Mouse (Mus musculus) left cerebral cortex, adult 9 months (tissue): ENCODE results near the gene Tube1.
A peak's percentile ranks its signal among the peaks of the same experiment; 100 is the strongest.

Experiments
- DNase-seq, 2 experiments: peaks; one replicate each; pipeline ENCODE4 v3.0.0; 2022; ENCODE audit warnings: low spot score in 2 of 2

The Tube1 gene

DNA sequence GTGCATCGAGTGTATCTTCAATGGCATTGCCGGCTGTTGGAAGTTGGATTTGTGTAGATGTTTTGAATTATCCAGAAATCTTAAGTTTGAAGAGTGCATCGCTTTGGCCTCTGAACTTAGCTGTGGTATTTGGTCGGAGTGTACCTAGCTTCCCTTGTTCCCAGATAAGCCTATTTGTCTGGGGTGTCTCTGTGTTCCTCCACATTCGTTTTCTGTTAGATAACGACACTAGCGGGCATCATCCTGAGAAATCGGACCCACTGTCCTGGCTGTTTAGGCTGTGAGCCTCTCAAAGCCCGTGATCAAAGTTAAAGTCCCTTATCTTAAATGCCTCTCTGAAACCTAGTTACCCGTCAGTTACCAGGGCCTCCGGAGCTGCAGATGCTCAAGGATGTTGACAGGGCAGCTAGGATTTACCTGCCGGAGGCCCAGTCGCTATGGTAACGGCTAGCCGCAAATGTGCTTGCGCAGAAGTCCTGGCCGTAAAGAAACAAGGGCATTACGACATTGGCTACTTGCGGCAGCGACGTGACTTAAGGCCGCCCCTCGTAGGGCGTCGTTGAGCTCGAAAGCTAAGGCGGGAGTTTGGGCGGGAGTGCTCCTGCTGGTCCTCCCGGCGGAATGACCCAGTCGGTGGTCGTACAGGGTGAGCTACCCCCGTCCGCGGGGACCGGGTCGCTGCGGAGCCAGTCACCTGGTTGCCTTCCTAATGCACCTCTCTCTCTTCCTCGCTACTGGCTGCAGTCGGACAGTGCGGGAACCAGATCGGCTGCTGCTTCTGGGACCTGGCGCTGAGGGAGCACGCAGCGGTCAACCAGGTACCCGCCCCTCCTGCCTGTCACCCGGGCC lies at the start of gene Tube1, which contains the start of gene Fam229b:
Gene Tube1, plus strand, starts transcription at position 515 of the 849 bp plus-strand sequence.
Gene Fam229b, minus strand, starts transcription at position 453 of the 849 bp plus-strand sequence.
- peak; percentile 88 to 95 for DNase-seq

DNA sequence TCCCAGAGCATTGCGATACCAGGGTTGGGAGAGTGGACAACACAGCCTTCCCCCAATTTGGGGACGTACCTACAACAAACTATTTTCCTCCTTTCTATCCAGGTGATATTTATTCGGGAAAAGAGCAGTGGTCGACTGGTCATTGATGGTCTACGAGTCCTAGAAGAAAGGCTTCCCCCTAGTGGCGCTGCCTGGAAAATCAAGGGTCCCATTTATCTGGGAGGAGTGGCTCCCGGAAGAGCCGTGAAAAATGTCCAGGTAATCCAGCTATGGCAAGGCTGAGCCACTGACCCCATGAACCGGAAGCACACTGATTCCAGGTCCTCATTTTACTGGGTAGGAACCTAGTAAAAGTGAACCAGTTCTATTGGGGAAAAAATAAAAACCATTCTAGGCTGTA lies 36.8 kb upstream of the Tube1 start:
- DNase-seq = peak in 1 of 2 experiments; percentile 11

DNA sequence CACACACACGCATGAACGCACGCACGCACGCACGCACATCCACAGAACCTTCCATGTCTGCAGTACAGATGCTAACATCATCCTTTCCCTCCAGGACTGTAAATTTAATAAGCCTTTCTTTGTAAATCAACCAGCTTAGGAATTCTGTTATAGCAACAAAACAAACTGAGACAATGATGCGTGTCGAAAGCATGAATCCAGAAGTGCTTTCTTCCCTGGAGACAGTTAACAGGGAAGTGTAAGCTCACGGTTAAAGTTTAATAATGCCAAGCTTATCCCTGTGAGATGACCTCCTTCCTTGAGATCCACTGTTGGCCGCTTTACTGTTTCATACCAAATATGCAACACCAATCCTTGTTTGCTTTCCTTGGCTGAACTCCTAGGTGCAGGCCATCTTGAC lies 35.0 kb upstream of the Tube1 start:
- DNase-seq = no peak

DNA sequence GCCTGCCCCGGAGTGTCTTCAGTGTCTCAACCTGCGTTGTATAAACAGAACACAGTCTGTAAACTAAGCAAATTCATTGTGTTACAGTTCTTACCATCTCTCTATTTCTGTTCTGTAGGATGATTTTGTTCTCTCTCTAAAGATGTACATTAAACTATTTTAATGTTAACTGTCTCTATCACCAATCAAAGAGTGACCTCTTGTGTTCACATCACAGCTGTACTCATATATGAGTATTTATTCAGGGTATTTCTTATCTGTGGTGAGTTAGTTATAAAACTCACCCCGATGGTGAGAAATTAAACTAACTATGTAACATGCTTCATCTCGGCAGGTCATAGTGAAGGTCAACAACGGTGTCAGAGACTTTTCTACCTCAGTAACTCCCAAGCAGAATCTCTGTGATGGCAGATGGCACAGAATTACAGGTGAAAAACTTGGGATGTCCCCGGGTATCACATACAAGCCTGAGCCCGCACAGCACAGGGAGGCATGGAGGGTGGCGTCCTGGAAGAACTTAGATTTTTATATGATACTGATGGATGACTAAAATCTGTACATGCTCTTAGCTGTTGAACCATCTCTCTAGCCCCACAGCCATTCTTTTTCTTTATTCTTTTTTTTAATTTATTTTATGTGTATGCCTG lies 28.9 kb upstream of the Tube1 start:
- DNase-seq = no peak

DNA sequence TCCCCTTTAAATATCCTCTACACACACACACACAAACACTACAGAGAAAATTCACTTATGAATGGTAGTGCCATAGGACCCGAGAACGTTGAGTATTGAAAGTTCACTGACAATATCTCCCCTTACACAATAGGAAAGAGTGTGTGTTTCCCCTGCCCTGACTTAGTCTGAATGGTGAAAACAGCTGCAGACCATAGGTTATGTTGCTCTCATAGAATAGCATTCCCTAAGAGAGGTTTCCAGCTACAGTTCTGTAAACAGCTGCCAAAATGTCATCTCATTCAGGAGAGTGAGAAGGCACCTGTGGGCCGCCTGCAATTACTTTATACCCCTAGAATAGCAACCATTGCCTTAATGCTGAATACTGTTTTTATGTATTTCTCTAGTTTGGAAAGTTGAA lies 27.4 kb upstream of the Tube1 start:
- no peak for DNase-seq

DNA sequence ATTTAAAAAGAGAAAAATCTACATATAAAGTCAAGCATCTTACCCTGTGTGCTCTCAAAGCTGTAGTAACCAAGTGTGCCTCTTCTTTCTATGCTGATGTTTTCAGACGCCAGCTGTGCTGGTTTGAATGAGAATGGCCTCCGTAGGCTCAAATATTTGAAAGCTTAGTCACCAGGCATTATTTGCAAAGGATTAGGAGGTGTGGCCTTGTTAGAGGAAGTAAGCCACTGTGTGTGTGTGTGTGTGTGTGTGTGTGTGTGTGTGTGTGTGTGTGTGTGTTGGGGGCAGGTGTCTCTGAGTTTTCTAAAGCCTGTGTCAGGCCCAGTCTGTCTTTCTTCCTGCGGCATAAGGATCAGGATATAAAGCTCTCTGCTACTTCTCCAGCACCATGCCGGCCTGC lies 26.8 kb upstream of the Tube1 start:
- DNase-seq = no peak

DNA sequence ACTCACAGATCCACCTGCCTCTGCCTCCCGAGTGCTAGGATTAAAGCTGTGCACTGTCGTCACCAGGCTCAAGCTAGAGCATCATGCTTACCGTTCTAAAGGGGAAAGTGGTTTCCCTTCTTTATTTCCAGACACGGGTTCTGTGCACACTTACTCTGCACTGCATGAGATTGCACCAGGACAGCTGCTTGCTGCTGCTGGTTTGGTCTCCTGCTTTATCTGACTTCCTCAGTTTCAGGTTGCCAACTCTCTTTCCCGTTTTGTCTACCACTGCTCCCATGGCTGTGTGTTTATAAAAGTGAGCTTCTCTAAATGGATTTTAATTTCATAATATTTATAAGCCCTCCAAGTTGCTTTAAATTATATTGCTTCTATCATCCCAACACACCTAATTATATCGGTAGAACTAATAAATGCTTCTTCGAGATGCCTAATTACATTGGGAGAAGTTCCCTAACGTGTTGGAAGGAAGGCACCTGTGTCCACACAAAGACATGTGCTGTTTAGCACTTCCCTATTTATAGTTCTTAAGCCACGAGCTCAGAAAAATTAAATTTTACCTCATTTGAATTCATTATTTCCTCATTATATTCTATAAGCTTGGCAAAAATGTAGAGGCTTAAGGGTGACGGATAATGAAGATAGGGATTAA lies 24.8 kb upstream of the Tube1 start:
- no peak for DNase-seq

DNA sequence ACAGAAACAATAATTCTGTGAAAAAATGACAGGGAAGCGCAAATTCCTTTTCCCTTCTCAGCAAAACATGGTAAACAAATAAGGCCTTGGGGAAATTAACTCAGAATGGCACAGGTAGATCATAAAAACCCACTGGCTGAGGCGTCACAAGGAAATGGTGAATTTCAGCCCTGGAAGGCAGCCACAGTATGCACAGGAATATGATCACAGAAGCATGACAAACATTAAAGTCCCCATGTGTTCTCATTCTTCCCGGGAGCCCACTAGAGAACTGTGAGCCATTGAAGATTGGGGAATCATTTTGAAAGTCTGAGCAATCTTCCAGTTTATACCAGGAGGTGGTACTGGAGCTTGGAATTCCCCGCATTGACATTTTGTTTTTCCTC lies 24.3 kb upstream of the Tube1 start:
- DNase-seq = no peak

DNA sequence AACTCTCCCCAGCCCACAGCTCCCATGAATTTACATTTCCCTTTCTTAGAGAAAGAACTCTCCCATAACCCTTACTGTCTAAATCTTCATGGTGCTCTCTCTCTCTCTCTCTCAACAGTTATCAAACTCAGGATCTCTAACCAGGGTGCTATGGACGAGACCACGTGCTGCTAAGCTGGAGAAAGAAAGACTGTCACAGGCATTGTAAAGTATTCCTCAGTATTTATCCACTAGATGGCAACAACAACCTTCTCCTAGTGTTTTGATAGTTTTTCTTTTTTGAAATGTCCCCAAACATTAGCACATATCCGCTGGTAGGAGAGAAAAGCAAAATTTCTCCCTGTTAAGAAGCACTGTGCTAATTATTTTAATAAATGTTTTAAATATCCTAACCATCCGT lies 12.4 kb upstream of the Tube1 start:
- no peak for DNase-seq

DNA sequence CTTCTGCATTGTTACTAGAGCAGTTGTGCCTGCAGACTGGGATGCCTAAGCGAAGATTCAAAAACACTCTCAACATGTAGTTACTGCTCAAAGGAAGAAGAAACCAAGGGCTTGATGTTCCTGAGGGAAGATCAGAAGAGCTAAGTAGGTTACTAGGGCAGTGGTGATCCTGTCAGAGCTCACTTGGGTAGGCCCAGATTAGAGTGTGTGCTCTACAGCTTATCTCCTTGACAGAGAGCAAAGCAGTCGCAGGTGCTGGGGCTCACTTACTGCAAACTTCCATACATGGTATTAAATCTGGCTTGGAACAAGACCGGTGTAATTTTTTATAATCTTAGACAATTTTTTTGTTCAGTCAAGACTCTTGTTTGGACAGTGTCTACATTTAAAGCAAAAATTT lies 4.0 kb downstream of the Tube1 start:
- DNase-seq = no peak

DNA sequence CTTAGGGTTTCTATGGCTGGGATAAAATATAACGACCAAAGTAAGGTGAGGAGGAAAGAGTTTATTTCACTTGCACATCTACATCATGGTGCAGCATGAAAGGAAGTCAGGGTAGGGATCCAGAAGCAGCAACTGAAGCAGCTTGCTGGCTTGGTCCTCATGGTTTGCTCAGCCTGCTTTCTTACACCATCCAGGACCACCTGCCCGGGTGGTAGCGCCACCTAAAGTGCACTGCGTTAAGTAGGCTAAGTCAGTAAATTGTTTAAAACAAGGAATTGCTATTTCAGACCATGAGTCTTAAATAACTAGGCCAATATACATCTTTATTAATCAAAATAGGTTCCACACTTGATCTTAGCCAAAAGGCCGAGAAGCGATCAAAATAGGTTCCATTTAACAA lies 5.0 kb downstream of the Tube1 start:
- DNase-seq = no peak

DNA sequence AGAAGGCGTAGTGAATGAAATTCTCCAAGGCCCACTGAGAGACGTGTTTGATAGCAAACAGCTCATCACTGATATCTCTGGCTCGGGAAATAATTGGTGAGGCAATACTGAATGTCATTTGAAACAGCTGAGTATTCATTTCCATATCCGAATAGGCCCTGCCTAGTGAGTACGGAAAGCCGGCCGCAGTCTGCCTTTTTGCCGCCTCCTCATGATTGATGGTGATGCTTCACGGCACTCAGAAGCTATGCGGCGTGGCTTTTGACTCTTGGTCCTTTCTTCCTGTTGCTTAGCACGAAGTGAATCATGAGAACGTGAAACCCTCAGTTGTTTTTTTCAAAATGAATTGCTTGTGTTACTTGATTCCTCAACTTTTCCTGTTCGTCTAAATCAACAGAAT lies 7.1 kb downstream of the Tube1 start:
- no peak for DNase-seq

DNA sequence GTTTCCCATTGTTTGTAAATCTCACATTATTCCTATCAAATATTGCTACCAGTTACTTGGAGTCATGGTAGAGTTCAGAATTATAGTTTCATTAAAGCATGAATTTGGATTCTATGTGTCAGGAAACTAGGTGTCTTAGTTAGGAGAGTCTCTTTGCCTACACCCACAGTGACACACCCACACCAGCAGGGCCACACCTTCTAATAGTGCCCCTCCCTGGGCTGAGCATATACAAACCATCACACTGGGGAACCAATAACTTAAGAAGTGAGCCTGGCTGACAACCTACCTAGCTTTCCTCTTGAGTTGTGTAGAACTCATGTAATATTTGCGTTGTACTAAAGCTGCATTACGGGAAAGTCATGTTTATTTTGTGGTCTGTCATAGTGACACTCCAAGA lies 7.6 kb downstream of the Tube1 start:
- DNase-seq = no peak

DNA sequence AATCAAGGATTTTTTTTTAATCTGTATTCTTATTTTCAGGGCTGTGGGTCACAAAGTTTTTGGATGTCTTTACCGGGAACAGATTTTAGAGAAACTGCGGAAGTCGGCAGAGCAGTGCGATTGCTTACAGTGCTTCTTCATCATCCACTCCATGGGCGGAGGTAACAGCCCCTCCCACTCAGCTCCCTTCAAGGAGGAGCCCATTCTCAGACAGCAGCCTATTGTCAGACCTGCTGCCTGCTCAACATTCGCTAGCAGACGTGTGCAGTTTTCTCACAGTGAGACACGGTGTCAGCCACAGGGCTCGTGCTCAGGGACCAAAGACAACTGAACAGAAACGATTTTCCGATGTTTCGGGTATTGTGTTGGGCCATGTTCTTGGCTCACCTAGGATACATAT lies 8.4 kb downstream of the Tube1 start:
- DNase-seq = no peak

DNA sequence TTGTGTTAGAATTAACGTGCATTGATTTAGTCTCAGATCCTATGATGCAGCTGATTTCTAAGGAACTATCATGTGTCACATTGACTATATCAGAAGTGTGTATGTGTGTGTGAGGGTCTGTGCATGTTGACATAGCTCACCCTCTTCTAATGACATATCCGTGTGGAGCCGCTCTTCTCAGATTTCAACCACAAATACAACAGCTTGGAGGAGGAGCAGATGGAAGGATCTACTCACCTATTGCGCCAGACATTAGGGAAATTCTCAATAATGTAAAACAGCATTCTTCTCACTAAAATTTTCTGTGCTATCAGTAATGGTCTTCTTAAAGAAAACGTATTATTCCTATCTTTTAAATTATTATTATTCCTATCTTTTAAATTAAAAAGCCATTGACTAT lies 22.9 kb downstream of the Tube1 start:
- no peak for DNase-seq

DNA sequence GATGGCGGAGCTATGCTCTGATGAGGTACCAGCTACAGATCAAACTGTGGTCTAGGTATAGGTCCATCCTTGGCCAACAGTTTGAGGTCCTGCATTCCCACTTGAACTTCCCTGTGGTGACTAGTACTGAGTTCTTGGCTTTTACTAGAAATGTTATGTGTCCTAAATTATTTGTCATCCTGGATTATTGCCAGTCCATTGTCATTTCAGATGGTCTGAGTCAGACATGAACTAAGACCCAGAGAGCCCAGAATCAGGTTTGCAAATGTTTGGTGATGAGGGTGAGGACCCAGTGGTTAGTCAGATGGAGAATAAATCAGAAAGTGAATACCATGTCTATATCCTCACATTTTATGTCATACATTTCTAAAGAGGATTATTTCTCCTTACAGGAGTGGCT lies 23.5 kb downstream of the Tube1 start:
- no peak for DNase-seq

DNA sequence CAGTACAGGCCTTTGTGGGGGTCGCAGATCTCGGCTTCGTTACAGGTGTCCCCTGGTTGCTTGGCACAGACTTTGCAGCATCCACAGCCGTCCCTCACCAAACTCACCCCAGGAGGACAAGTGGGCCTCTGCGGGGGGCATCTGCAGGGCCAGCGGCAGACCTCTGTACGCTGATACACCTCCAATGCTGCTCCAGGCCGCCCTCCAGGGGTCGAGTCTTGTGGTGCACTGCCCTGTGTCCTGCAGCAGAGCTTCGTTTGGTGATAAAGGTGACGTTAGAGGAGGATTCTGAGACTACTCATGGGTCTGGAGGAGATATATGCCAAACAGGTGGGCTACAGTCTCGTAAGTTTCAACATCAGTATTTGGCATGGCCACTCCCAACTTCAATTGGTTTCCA lies 24.5 kb downstream of the Tube1 start:
- DNase-seq = no peak

DNA sequence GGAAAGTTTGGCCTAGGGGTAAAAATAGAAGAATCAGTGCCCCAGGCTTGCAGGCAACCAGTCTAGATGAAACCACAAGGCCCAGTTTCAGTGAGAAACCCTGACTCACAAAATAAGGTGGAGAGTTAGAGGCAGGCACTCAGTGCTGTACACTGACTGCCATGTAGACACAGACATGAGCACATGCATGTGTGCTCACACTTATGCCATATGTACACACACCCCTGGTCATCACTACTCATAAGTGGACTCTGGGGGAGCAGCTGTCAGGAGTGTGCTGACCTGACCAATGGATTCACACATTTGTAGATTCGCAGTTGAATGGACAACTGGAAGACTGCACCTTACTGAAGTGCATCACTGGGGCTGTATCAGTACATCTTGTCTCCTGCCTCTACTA lies 27.6 kb downstream of the Tube1 start:
- no peak for DNase-seq

DNA sequence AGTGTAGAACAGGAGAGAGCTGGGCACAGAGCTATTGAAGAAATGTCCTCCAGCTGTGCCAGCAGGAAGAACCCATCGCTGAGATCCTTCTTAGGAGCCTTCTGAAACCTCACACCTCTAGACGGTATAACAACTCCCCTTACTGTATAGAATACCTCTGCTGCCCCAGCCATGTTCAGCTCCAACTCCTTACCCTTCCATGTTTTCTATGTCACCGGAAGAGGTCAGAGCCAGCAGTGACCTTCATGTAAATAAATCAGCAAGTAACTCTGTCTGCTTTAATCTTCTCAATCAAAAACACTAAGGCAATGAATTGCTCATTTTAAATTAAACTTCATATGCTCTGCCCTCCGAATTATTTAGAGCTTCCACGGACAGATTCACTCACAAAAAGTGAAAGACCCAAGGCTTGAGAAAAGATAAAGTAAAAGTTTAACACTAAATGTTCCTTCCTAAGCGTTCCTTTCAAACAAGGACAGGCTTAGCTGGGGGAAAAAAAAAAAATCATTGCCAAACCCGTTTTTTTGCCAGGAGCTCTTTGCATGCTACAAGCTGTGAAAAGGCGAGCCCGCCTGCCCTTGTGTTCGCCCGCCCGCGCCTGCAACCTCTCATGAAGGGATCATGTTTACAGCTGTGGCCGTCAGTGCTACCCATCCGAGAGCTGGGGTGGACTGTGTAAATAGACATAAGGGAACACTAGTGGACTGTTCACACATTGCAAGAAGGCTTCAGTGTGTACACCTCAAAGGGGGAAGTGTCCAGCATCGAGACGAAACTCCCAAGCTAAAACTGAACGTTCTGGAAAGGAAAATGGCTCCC lies 29.1 kb downstream of the Tube1 start:
- no peak for DNase-seq

DNA sequence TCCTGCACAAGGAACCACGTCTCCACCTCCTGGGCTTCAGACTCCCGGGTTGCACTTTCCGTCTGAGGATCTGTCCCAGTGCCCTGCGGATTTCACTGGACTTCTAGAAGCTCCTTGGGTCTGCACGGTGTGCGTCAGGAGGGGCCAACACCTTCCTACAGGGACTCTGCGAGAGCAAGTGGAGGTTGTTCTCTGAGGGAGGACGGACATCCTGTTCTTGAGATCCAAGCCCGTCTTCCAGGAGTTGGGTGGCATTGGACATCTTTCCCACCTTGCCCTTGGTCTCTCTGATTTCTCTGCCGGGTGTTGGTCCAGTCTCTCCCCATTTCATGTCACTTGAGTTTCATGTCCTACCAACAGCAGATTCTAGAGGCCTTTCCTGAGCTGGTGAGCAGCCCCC lies 29.9 kb downstream of the Tube1 start, which contains the start of gene Ccn6:
Gene Ccn6, minus strand, starts transcription at position 101 of the 400 bp plus-strand sequence.
- no peak for DNase-seq

DNA sequence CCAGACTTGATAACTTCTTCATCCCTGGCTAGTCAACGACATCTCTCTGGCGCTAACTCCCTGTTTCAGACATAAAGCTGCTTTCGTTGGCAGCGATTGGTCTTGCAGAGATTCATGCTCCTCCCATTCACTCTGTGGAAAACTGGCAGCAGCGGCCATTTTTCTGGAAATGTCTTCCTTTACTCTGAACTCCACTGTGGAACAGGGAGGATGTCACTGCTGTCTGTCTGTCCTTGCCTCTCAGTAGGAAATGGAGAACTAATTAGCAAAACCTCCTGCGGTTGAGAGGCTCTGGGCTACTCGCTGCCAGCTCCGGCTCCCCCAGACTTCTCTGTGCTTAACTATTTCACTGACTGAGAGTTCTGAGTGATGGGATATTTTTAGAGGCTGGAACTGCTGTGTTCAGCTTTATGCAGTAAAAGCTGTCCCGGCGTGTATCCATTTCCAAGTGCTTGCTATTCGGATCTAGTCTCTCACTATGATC lies 31.9 kb downstream of the Tube1 start:
- peak in 1 of 2 experiments; percentile 56 for DNase-seq

DNA sequence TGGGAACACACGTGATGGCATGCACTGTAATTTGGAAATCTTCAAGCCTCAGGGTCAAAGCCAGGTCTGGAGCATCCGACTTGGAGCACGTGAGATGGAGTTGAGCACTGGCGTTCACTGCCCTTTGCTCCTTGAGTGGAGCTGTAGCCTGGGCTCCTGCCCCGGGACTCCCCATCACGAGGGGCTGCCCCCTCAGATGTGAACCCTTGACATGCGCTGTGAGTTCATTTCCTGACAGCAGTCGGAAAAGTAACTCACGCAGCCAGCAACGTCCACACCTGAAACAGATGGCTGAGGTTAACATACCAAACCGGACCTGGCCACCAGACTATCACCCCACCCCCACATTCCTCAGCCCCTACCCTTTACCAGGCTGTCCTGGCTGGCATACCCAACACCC lies 33.8 kb downstream of the Tube1 start:
- DNase-seq = no peak
